Mouse (Mus musculus): Measurements from ENCODE around the gene Hmcn1. TPM values are rescaled to one million over a fixed set of nuclear protein-coding genes. Genes with fewer than 3 reads are reported as not detected.

Hmcn1 gene
- total RNA-seq, 2 experiments from 2014 or later = 1.6 to 2.0 TPM

- H3K4me3 ChIP-seq = no peak overlapping the region
- no peak for TF ChIP-seq CTCF (conservative IDR thresholded peaks at IDR 0.05)
- no peak for DNase-seq (ENCODE audit: low spot score in 2 of 2)
Measured at GRCm38 (mm10) chr1:151019273-151019890, 26.1 kb upstream of the Hmcn1 start.

GRCm38 (mm10) chr1:151011056-151011455, 17.8 kb upstream of the Hmcn1 start:
- DNase-seq (ENCODE audit: low spot score in 2 of 2) = peak in 1 of 2 experiments; percentile 66
- H3K4me3 ChIP-seq = no peak overlapping the region
- H3K27ac ChIP-seq = no peak overlapping the region
- peak; percentile 84 for TF ChIP-seq CTCF (conservative IDR thresholded peaks at IDR 0.05)

More at GRCm38 (mm10) chr1:151019273-151019890, 26.1 kb upstream of the Hmcn1 start:
- no peak overlapping the region for H3K27ac ChIP-seq

- TF ChIP-seq CTCF (conservative IDR thresholded peaks at IDR 0.05) = peak; percentile 96; the same call in 1 of the 2 replicates
- DNase-seq (ENCODE audit: low spot score in 2 of 2) = peak; percentile 61 to 79
- no peak overlapping the region for H3K27ac ChIP-seq
- H3K4me3 ChIP-seq = no peak overlapping the region
Measured at GRCm38 (mm10) chr1:151009115-151009797, 16.0 kb upstream of the Hmcn1 start.

GRCm38 (mm10) chr1:151007747-151008146, 14.5 kb upstream of the Hmcn1 start:
- Histone ChIP-seq H3K4me3 (no peak overlapping the region), H3K27ac (no peak overlapping the region)
- TF ChIP-seq CTCF (conservative IDR thresholded peaks at IDR 0.05) = no peak
- no peak for DNase-seq (ENCODE audit: low spot score in 2 of 2)

GRCm38 (mm10) chr1:151004007-151004406, 10.8 kb upstream of the Hmcn1 start:
- TF ChIP-seq CTCF (conservative IDR thresholded peaks at IDR 0.05) = no peak
- no peak for DNase-seq (ENCODE audit: low spot score in 2 of 2)
- no peak overlapping the region for H3K27ac ChIP-seq
- no peak overlapping the region for H3K4me3 ChIP-seq

- TF ChIP-seq CTCF (conservative IDR thresholded peaks at IDR 0.05) = no peak
- H3K27ac ChIP-seq = no peak overlapping the region
- DNase-seq (ENCODE audit: low spot score in 2 of 2) = no peak
- H3K4me3 ChIP-seq = no peak overlapping the region
Measured at GRCm38 (mm10) chr1:151001868-151002428, 8.7 kb upstream of the Hmcn1 start.

GRCm38 (mm10) chr1:151000714-151001113, 7.5 kb upstream of the Hmcn1 start:
- Histone ChIP-seq H3K27ac (no peak overlapping the region), H3K4me3 (no peak overlapping the region)
- DNase-seq (ENCODE audit: low spot score in 2 of 2) = no peak
- no peak for TF ChIP-seq CTCF (conservative IDR thresholded peaks at IDR 0.05)

GRCm38 (mm10) chr1:150994612-150995011, 1.4 kb upstream of the Hmcn1 start:
- TF ChIP-seq CTCF (conservative IDR thresholded peaks at IDR 0.05) = no peak
- no peak overlapping the region for H3K4me3 ChIP-seq
- no peak for DNase-seq (ENCODE audit: low spot score in 2 of 2)
- no peak overlapping the region for H3K27ac ChIP-seq

- DNase-seq (ENCODE audit: low spot score in 2 of 2) = no peak
- TF ChIP-seq CTCF (conservative IDR thresholded peaks at IDR 0.05) = no peak
- Histone ChIP-seq H3K4me3 (peak overlapping the region; percentile 52), H3K27ac (peak overlapping the region; percentile 23; the same call in 1 of the 2 replicates)
Measured at GRCm38 (mm10) chr1:150992711-150993161, 499 bp downstream of the Hmcn1 start.

GRCm38 (mm10) chr1:150991745-150992554, 1.3 kb downstream of the Hmcn1 start:
- Histone ChIP-seq H3K4me3 (peak overlapping the region; percentile 52), H3K27ac (0 out of 2 replicates have a peak overlapping the region, but pooled peaks have one; percentile 10)
- DNase-seq (ENCODE audit: low spot score in 2 of 2) = no peak
- TF ChIP-seq CTCF (conservative IDR thresholded peaks at IDR 0.05) = no peak

- Histone ChIP-seq H3K27ac (no peak overlapping the region), H3K4me3 (no peak overlapping the region)
- no peak for DNase-seq (ENCODE audit: low spot score in 2 of 2)
- TF ChIP-seq CTCF (conservative IDR thresholded peaks at IDR 0.05) = no peak
Measured at GRCm38 (mm10) chr1:150984888-150985287, 8.3 kb downstream of the Hmcn1 start.

GRCm38 (mm10) chr1:150984092-150984503, 9.1 kb downstream of the Hmcn1 start:
- DNase-seq (ENCODE audit: low spot score in 2 of 2) = no peak
- no peak for TF ChIP-seq CTCF (conservative IDR thresholded peaks at IDR 0.05)
- no peak overlapping the region for H3K4me3 ChIP-seq
- no peak overlapping the region for H3K27ac ChIP-seq

- H3K4me3 ChIP-seq = no peak overlapping the region
- no peak overlapping the region for H3K27ac ChIP-seq
- TF ChIP-seq CTCF (conservative IDR thresholded peaks at IDR 0.05) = no peak
- DNase-seq (ENCODE audit: low spot score in 2 of 2) = no peak
Measured at GRCm38 (mm10) chr1:150978651-150979050, 14.6 kb downstream of the Hmcn1 start.
